Comparison of ENCODE assay signal across 20 mouse cellular contexts in the genomic region with DNA sequence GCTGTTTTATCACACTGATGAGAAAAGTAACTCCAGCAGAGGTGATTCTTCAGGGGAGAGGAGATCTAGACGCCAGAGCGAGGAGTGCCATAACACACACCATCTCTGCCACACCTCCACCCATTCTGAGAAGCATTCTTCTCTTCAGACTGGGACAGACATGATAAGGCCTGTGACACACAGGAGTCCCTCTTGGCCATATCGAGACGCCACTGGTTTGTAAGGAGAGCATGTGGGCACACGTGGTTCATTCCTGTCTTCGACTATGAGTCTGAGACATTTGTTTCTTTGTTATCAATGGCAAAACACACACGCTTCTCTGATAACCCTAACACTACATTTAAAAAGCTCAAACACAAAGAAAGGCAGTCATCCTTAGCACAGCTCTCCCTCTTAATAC. TPM values are rescaled to one million over a fixed set of nuclear protein-coding genes. Genes with fewer than 3 reads are reported as not detected.
DNase-seq lines count a peak whose midpoint lies in the region; ATAC-seq lines count a peak whose summit lies in the region.
"Had no signal": no experiment of that assay in that cellular context is flagged by ENCODE, and none has a peak within 500 bp of the region (broad histone marks: within the 10 kb centered on the region; RNA-seq: fewer than 3 reads in every experiment).

No protein-coding gene starts in this region.

- H3K27ac ChIP-seq in forebrain, embryonic 13.5 days = peak overlapping the region; percentile 31; the same call in 1 of the 2 replicates
- H3K27ac ChIP-seq in forebrain, embryonic 10.5 days = no peak overlapping the region
- H3K27ac ChIP-seq in midbrain, embryonic 14.5 days (replicated peaks; ENCODE audit: low read depth, low read length) = peak overlapping the region; percentile 68
- no peak overlapping the region for H3K27ac ChIP-seq in midbrain, embryonic 10.5 days (replicated peaks)
- H3K27ac ChIP-seq in liver, embryonic 15.5 days (replicated peaks) = no peak overlapping the region
- H3K27ac ChIP-seq in neural tube, embryonic 15.5 days (replicated peaks) = peak overlapping the region; percentile 64
- no peak overlapping the region for H3K27ac ChIP-seq in embryonic facial prominence, embryonic 10.5 days (replicated peaks)
- H3K27ac ChIP-seq: embryonic facial prominence, embryonic 12.5 days; gastrocnemius, adult 2 months; kidney, postnatal 0 days; macrophage had no signal

- no peaks in the 10 kb centered on the region for H3K4me1 ChIP-seq in forebrain, embryonic 13.5 days
- no peaks in the 10 kb centered on the region for H3K4me1 ChIP-seq in forebrain, embryonic 10.5 days
- H3K4me1 ChIP-seq in midbrain, embryonic 14.5 days (ENCODE audit: control insufficient read depth, insufficient read depth, low read length) = peaks cover 18% of the 10 kb centered on the region; the same call in 1 of the 2 replicates
- no peaks in the 10 kb centered on the region for H3K4me1 ChIP-seq in midbrain, embryonic 10.5 days
- peaks cover 5% of the 10 kb centered on the region; the same call in 1 of the 2 replicates for H3K4me1 ChIP-seq in liver, embryonic 15.5 days (replicated peaks)
- peaks cover 46% of the 10 kb centered on the region for H3K4me1 ChIP-seq in neural tube, embryonic 15.5 days
- no peaks in the 10 kb centered on the region for H3K4me1 ChIP-seq in embryonic facial prominence, embryonic 10.5 days
- H3K4me1 ChIP-seq: embryonic facial prominence, embryonic 12.5 days had no signal

- 92% methylated on average over 7 of the region's 7 CpGs for WGBS in forebrain, embryonic 13.5 days
- 91% methylated on average over 7 of the region's 7 CpGs for WGBS in forebrain, embryonic 10.5 days
- 82% methylated on average over 7 of the region's 7 CpGs for WGBS in midbrain, embryonic 14.5 days
- 85% methylated on average over 7 of the region's 7 CpGs for WGBS in midbrain, embryonic 10.5 days
- 28% methylated on average over 7 of the region's 7 CpGs for WGBS in liver, embryonic 15.5 days (ENCODE audit: insufficient replicate concordance)
- 83% methylated on average over 7 of the region's 7 CpGs for WGBS in neural tube, embryonic 15.5 days
- 88% methylated on average over 7 of the region's 7 CpGs for WGBS in embryonic facial prominence, embryonic 10.5 days

- H3K4me2 ChIP-seq in forebrain, embryonic 13.5 days = no peak overlapping the region
- no peak overlapping the region for H3K4me2 ChIP-seq in midbrain, embryonic 14.5 days (ENCODE audit: low read length)
- no peak overlapping the region for H3K4me2 ChIP-seq in liver, embryonic 15.5 days
- H3K4me2 ChIP-seq in neural tube, embryonic 15.5 days = no peak overlapping the region
- H3K4me2 ChIP-seq: embryonic facial prominence, embryonic 12.5 days had no signal

- no peak for ATAC-seq in forebrain, embryonic 13.5 days
- ATAC-seq in midbrain, embryonic 14.5 days (ENCODE audit: low FRiP score, low TSS enrichment) = no peak
- ATAC-seq in liver, embryonic 15.5 days (ENCODE audit: insufficient read depth) = peak; percentile 87
- peak; percentile 23; the same call in 1 of the 2 replicates for ATAC-seq in neural tube, embryonic 15.5 days (ENCODE audit: low FRiP score)
- no peak for ATAC-seq in inflammation-experienced regulatory T-cells, adult 6 months
- ATAC-seq: intestine, embryonic 16.5 days had no signal

- H3K27me3 ChIP-seq in forebrain, embryonic 13.5 days = no peaks in the 10 kb centered on the region
- no peaks in the 10 kb centered on the region for H3K27me3 ChIP-seq in forebrain, embryonic 10.5 days (ENCODE audit: poor library complexity, severe bottlenecking)
- no peaks in the 10 kb centered on the region for H3K27me3 ChIP-seq in midbrain, embryonic 14.5 days (ENCODE audit: control insufficient read depth, insufficient read depth, low read length)
- H3K27me3 ChIP-seq in midbrain, embryonic 10.5 days (ENCODE audit: low read depth, poor library complexity, severe bottlenecking) = no peaks in the 10 kb centered on the region
- H3K27me3 ChIP-seq in liver, embryonic 15.5 days = no peaks in the 10 kb centered on the region
- no peaks in the 10 kb centered on the region for H3K27me3 ChIP-seq in neural tube, embryonic 15.5 days (replicated peaks)
- no peaks in the 10 kb centered on the region for H3K27me3 ChIP-seq in embryonic facial prominence, embryonic 10.5 days (replicated peaks; ENCODE audit: low read depth, poor library complexity, severe bottlenecking)
- H3K27me3 ChIP-seq: embryonic facial prominence, embryonic 12.5 days had no signal

- no peak for DNase-seq in forebrain, embryonic 10.5 days (ENCODE audit: extremely low spot score, low spot score)
- no peak for DNase-seq in midbrain, embryonic 14.5 days
- no peak for DNase-seq in midbrain, embryonic 10.5 days (ENCODE audit: low spot score)
- no peak for DNase-seq in embryonic facial prominence, embryonic 10.5 days (ENCODE audit: low spot score)
- DNase-seq: adrenal gland, postnatal 25 days; cerebellum, postnatal 10 days; gastrocnemius, adult 2 months; heart, adult 18-20 months; layer of hippocampus, adult 9-11 months; lung, adult 18-20 months; right cerebral cortex, postnatal 25 days; thymus, postnatal 4 days had no signal

- no peak overlapping the region for H3K4me3 ChIP-seq in forebrain, embryonic 13.5 days
- H3K4me3 ChIP-seq in forebrain, embryonic 10.5 days = no peak overlapping the region
- no peak overlapping the region for H3K4me3 ChIP-seq in midbrain, embryonic 14.5 days (replicated peaks; ENCODE audit: low read depth, low read length)
- no peak overlapping the region for H3K4me3 ChIP-seq in midbrain, embryonic 10.5 days
- H3K4me3 ChIP-seq in liver, embryonic 15.5 days (replicated peaks) = no peak overlapping the region
- H3K4me3 ChIP-seq in neural tube, embryonic 15.5 days (replicated peaks) = no peak overlapping the region
- H3K4me3 ChIP-seq in embryonic facial prominence, embryonic 10.5 days = no peak overlapping the region
- H3K4me3 ChIP-seq: embryonic facial prominence, embryonic 12.5 days; gastrocnemius, adult 2 months had no signal

- no peaks in the 10 kb centered on the region for H3K36me3 ChIP-seq in forebrain, embryonic 13.5 days (ENCODE audit: poor library complexity, severe bottlenecking)
- H3K36me3 ChIP-seq in forebrain, embryonic 10.5 days (replicated peaks) = no peaks in the 10 kb centered on the region
- no peaks in the 10 kb centered on the region for H3K36me3 ChIP-seq in midbrain, embryonic 14.5 days (ENCODE audit: control insufficient read depth, insufficient read depth, low read length)
- H3K36me3 ChIP-seq in midbrain, embryonic 10.5 days = no peaks in the 10 kb centered on the region
- H3K36me3 ChIP-seq in liver, embryonic 15.5 days (replicated peaks) = no peaks in the 10 kb centered on the region
- H3K36me3 ChIP-seq in neural tube, embryonic 15.5 days = no peaks in the 10 kb centered on the region
- H3K36me3 ChIP-seq in embryonic facial prominence, embryonic 10.5 days (replicated peaks) = no peaks in the 10 kb centered on the region
- H3K36me3 ChIP-seq: embryonic facial prominence, embryonic 12.5 days had no signal

- H3K9ac ChIP-seq in forebrain, embryonic 13.5 days = no peak overlapping the region
- no peak overlapping the region for H3K9ac ChIP-seq in midbrain, embryonic 14.5 days (replicated peaks; ENCODE audit: low read length)
- H3K9ac ChIP-seq in liver, embryonic 15.5 days = no peak overlapping the region
- H3K9ac ChIP-seq in neural tube, embryonic 15.5 days (replicated peaks) = no peak overlapping the region
- H3K9ac ChIP-seq: embryonic facial prominence, embryonic 12.5 days had no signal

- no peaks in the 10 kb centered on the region for H3K9me3 ChIP-seq in forebrain, embryonic 13.5 days (replicated peaks)
- no peaks in the 10 kb centered on the region for H3K9me3 ChIP-seq in forebrain, embryonic 10.5 days
- H3K9me3 ChIP-seq in midbrain, embryonic 14.5 days (ENCODE audit: control insufficient read depth, low read length) = no peaks in the 10 kb centered on the region
- H3K9me3 ChIP-seq in midbrain, embryonic 10.5 days (replicated peaks) = no peaks in the 10 kb centered on the region
- no peaks in the 10 kb centered on the region for H3K9me3 ChIP-seq in liver, embryonic 15.5 days (replicated peaks)
- no peaks in the 10 kb centered on the region for H3K9me3 ChIP-seq in neural tube, embryonic 15.5 days (replicated peaks)
- no peaks in the 10 kb centered on the region for H3K9me3 ChIP-seq in embryonic facial prominence, embryonic 10.5 days
- H3K9me3 ChIP-seq: embryonic facial prominence, embryonic 12.5 days had no signal

RNA-seq across cellular contexts. Expression of gene Trim9, which starts 43.9 kb away (rescaled TPM):
- polyA plus RNA-seq in forebrain, embryonic 13.5 days (2015; fragmentation: Nextera tagmentation; extraction: Ambion mirVana) = 21.7 and 26.8 TPM in 2 replicates
- 8.7 and 10.1 TPM in 2 replicates for polyA plus RNA-seq in forebrain, embryonic 10.5 days (2016; fragmentation: Nextera tagmentation; extraction: Ambion mirVana)
- 65.2 and 77.0 TPM in 2 replicates for polyA plus RNA-seq in midbrain, embryonic 14.5 days (2014; fragmentation: Nextera tagmentation; extraction: Ambion mirVana)
- polyA plus RNA-seq in midbrain, embryonic 10.5 days (2016; fragmentation: Nextera tagmentation; extraction: Ambion mirVana) = 22.5 and 34.1 TPM in 2 replicates
- 0.03 and 0.14 TPM in 2 replicates for polyA plus RNA-seq in liver, embryonic 15.5 days (2015; fragmentation: Nextera tagmentation; extraction: Ambion mirVana)
- 90.1 and 101 TPM in 2 replicates for polyA plus RNA-seq in neural tube, embryonic 15.5 days (2015; fragmentation: Nextera tagmentation; extraction: Ambion mirVana)
- polyA plus RNA-seq in inflammation-experienced regulatory T-cells, adult 6 months (2017; shearing (Covaris generic)) = not detected
- polyA plus RNA-seq in embryonic facial prominence, embryonic 10.5 days (2016; fragmentation: Nextera tagmentation; extraction: Ambion mirVana) = 3.4 and 6.1 TPM in 2 replicates

Comparison
In these comparisons a context has a peak if more than half of its experiments do, and no peak if none do; other contexts are left out.
1. H3K27ac ChIP-seq: peak in forebrain, embryonic 13.5 days (single experiment), midbrain, embryonic 14.5 days (single experiment) and neural tube, embryonic 15.5 days (single experiment); none in forebrain, embryonic 10.5 days (single experiment), midbrain, embryonic 10.5 days (single experiment), liver, embryonic 15.5 days (single experiment) and embryonic facial prominence, embryonic 10.5 days (single experiment).
2. ATAC-seq: peak in liver, embryonic 15.5 days (single experiment) and neural tube, embryonic 15.5 days (single experiment); none in forebrain, embryonic 13.5 days (single experiment), midbrain, embryonic 14.5 days (single experiment) and inflammation-experienced regulatory T-cells, adult 6 months (single experiment).